9 mouse cellular contexts compared by ENCODE assay signal in the genomic region with DNA sequence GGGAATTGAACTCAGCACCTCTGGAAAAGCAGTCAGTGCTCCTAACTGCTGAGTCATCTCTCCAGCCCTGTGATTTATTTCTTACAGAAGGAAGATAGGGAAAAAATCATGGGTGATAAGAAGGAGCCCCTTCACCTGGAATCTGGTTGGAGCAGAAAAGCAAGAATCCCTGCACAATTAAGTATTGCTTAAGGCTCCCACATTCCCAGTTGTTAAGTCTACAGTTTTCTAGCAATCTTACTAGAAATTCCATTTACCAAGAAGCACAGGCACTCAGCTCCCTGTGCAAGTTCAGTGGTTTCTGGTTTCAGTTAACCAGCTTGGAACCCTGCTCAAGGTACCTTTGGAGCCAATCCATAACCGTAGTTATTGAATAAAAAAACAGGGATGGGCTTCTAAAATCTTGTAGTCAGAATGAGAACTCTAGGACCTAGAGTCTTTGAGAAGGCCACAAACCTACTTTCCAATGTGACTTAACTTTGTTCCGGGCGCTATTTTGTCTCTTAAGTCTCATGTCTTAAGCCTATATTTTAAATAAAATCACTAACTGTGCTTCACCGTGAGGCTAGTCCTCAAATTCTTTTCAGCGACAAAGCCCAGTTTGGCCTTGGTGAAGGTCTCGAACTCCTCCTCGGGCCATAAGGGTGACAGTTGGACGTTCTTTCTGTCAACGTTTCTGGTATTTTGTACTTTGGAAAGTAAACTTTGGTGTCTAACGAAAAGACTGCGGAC. TPM values are rescaled to one million over a fixed set of nuclear protein-coding genes. Genes with fewer than 3 reads are reported as not detected.
DNase-seq lines count a peak whose midpoint lies in the region; ATAC-seq and TF ChIP-seq lines count a peak whose summit lies in the region.
"Had no signal": no experiment of that assay in that cellular context is flagged by ENCODE, and none has a peak within 500 bp of the region (broad histone marks: within the 10 kb centered on the region; RNA-seq: fewer than 3 reads in every experiment).

No protein-coding gene starts in this region.

- TF ChIP-seq CTCF in cerebellum, adult 2 months (IDR thresholded peaks at IDR 0.05; ENCODE audit: borderline replicate concordance, insufficient read depth, low read depth, low read length), result no peak
- TF ChIP-seq CTCF in thymus, adult 2 months (IDR thresholded peaks at IDR 0.05; ENCODE audit: borderline replicate concordance, control insufficient read depth, extremely low read depth, insufficient read depth, low read length, poor library complexity), result no peak

- H3K4me1 ChIP-seq in cerebellum, adult 2 months (ENCODE audit: control insufficient read depth, insufficient read depth, low read length), result peaks cover 4% of the 10 kb centered on the region; the same call in 1 of the 2 replicates
- peaks cover 18% of the 10 kb centered on the region for H3K4me1 ChIP-seq in thymus, adult 2 months (replicated peaks; ENCODE audit: control insufficient read depth, insufficient read depth, low read length)
- peaks cover 12% of the 10 kb centered on the region for H3K4me1 ChIP-seq in liver, embryonic 11.5 days (replicated peaks; ENCODE audit: control insufficient read depth, insufficient read depth, low read length)

- no peak; the same call in 1 of the 2 replicates for ATAC-seq in liver, embryonic 11.5 days (replicated peaks; ENCODE audit: low FRiP score)
- ATAC-seq in megakaryocyte-erythroid progenitor cell, adult 5-6 weeks (replicated peaks; ENCODE audit: low FRiP score, low TSS enrichment, poor library complexity, severe bottlenecking), result no peak

- peak overlapping the region; percentile 35; the same call in 1 of the 2 replicates for H3K9ac ChIP-seq in liver, embryonic 11.5 days (ENCODE audit: low read depth, low read length)

- no peak overlapping the region for H3K27ac ChIP-seq in cerebellum, adult 2 months (ENCODE audit: insufficient read depth, low read length)
- H3K27ac ChIP-seq in thymus, adult 2 months (ENCODE audit: control insufficient read depth, insufficient read depth, low read length), result peak overlapping the region; percentile 88
- peak overlapping the region; percentile 28; the same call in 1 of the 2 replicates for H3K27ac ChIP-seq in liver, embryonic 11.5 days (ENCODE audit: low read depth, low read length)

- H3K27me3 ChIP-seq in cerebellum, adult 2 months (ENCODE audit: control insufficient read depth, insufficient read depth, low read length), result no peaks in the 10 kb centered on the region
- no peaks in the 10 kb centered on the region for H3K27me3 ChIP-seq in thymus, adult 2 months (ENCODE audit: control insufficient read depth, insufficient read depth, low read length)
- no peaks in the 10 kb centered on the region for H3K27me3 ChIP-seq in liver, embryonic 11.5 days (replicated peaks; ENCODE audit: control insufficient read depth, insufficient read depth, low read length)

- H3K4me2 ChIP-seq in liver, embryonic 11.5 days, result peak overlapping the region; percentile 84

- no peak for TF ChIP-seq POLR2A in cerebellum, adult 2 months (IDR thresholded peaks at IDR 0.05; ENCODE audit: borderline replicate concordance, insufficient read depth, low read length)
- TF ChIP-seq POLR2A in thymus, adult 2 months (IDR thresholded peaks at IDR 0.05; ENCODE audit: control insufficient read depth, extremely low read depth, insufficient read depth, low read length, poor library complexity), result no peak

- H3K4me3 ChIP-seq in cerebellum, adult 2 months (replicated peaks; ENCODE audit: insufficient read depth, low read depth, low read length), result peak overlapping the region; percentile 63
- H3K4me3 ChIP-seq in thymus, adult 2 months (ENCODE audit: control insufficient read depth, insufficient read depth, low read length), result peak overlapping the region; percentile 44
- peak overlapping the region; percentile 55 for H3K4me3 ChIP-seq in liver, embryonic 11.5 days (ENCODE audit: low read depth, low read length)

- 27% methylated on average over 11 of the region's 11 CpGs for WGBS in cerebellum, adult 2 months
- WGBS in thymus, adult 2 months, result 31% methylated on average over 11 of the region's 11 CpGs
- WGBS in liver, embryonic 11.5 days, result 28% methylated on average over 11 of the region's 11 CpGs

- DNase-seq in cerebellum, adult 2 months, result peak in 1 of 2 experiments; percentile 18
- DNase-seq in cerebellum, postnatal 25 days, result no peak
- DNase-seq in thymus, adult 2 months, result no peak
- no peak for DNase-seq in thymus, postnatal 10 days (ENCODE audit: low spot score in 2 of 2)
- no peak for DNase-seq in liver, embryonic 11.5 days (ENCODE audit: low spot score)
- DNase-seq in embryo, embryonic 9.5 days (ENCODE audit: extremely low spot score), result no peak
- DNase-seq in thymus, postnatal 0 days (ENCODE audit: low spot score), result no peak

- H3K9me3 ChIP-seq in liver, embryonic 11.5 days (ENCODE audit: control insufficient read depth, low read length), result no peaks in the 10 kb centered on the region

- no peaks in the 10 kb centered on the region for H3K36me3 ChIP-seq in thymus, adult 2 months (ENCODE audit: control insufficient read depth, insufficient read depth, low read length)
- H3K36me3 ChIP-seq in liver, embryonic 11.5 days (ENCODE audit: control insufficient read depth, insufficient read depth, low read length), result no peaks in the 10 kb centered on the region

RNA-seq across cellular contexts. Expression of a gene that starts 1.0 kb away (rescaled TPM):
- 47.0 and 53.0 TPM in 2 replicates for polyA plus RNA-seq in cerebellum, adult 2 months (2012; rRNA removed)
- polyA plus RNA-seq in thymus, adult 2 months (2012; rRNA removed), result 37.2 and 39.9 TPM in 2 replicates
- 13.9 and 15.9 TPM in 2 replicates for polyA plus RNA-seq in liver, embryonic 11.5 days (2014; fragmentation: Nextera tagmentation; extraction: Ambion mirVana)
- total RNA-seq in megakaryocyte-erythroid progenitor cell, adult 5-6 weeks (2014; fragmentation: Nextera tagmentation), result 6.2 and 8.6 TPM in 2 replicates
- 9.0 and 16.7 TPM in 2 replicates for total RNA-seq in megakaryocyte-erythroid progenitor cell, adult 5-6 weeks (2017)
- 27.4 and 30.4 TPM in 2 replicates for polyA plus RNA-seq in thymus, postnatal 0 days (2015; fragmentation: Nextera tagmentation; extraction: Ambion mirVana)

RNA-seq across cellular contexts. Expression of a gene that starts 19.0 kb away (rescaled TPM):
- polyA plus RNA-seq in cerebellum, adult 2 months (2012; rRNA removed), result 5.4 and 6.1 TPM in 2 replicates
- polyA plus RNA-seq in thymus, adult 2 months (2012; rRNA removed), result 13.9 and 16.5 TPM in 2 replicates
- polyA plus RNA-seq in liver, embryonic 11.5 days (2014; fragmentation: Nextera tagmentation; extraction: Ambion mirVana), result 1.2 and 1.4 TPM in 2 replicates
- total RNA-seq in megakaryocyte-erythroid progenitor cell, adult 5-6 weeks (2014; fragmentation: Nextera tagmentation), result 4.8 and 8.8 TPM in 2 replicates
- total RNA-seq in megakaryocyte-erythroid progenitor cell, adult 5-6 weeks (2017), result 9.6 and 15.9 TPM in 2 replicates
- 25.4 and 26.8 TPM in 2 replicates for polyA plus RNA-seq in thymus, postnatal 0 days (2015; fragmentation: Nextera tagmentation; extraction: Ambion mirVana)

RNA-seq across cellular contexts. Expression of a gene that starts 54.6 kb away (rescaled TPM):
- not detected in 2 replicates for polyA plus RNA-seq in cerebellum, adult 2 months (2012; rRNA removed)
- 0.48 and 0.74 TPM in 2 replicates for polyA plus RNA-seq in thymus, adult 2 months (2012; rRNA removed)
- polyA plus RNA-seq in liver, embryonic 11.5 days (2014; fragmentation: Nextera tagmentation; extraction: Ambion mirVana), result not detected in 2 replicates
- total RNA-seq in megakaryocyte-erythroid progenitor cell, adult 5-6 weeks (2014; fragmentation: Nextera tagmentation), result not detected in 2 replicates
- total RNA-seq in megakaryocyte-erythroid progenitor cell, adult 5-6 weeks (2017), result not detected in 2 replicates
- polyA plus RNA-seq in thymus, postnatal 0 days (2015; fragmentation: Nextera tagmentation; extraction: Ambion mirVana), result 0.08 and 0.18 TPM in 2 replicates
- total RNA-seq: common myeloid progenitor, adult 5-6 weeks had no signal
